Mouse (Mus musculus) adrenal gland, postnatal 25 days (tissue): ENCODE results near the gene Sfxn3. TPM values are rescaled to one million over a fixed set of nuclear protein-coding genes. Genes with fewer than 3 reads are reported as not detected.

ENCODE experiments used
- DNase-seq: peaks from one replicate; pipeline ENCODE4 v3.0.0; 2021; ENCODE audit warnings: mixed read lengths
- long read RNA-seq: library from polyadenylated mRNA; stranded (forward); transcript quantifications from one replicate; pipeline ENCODE4 v2.0.0, GENCODE M21; 2021
- total RNA-seq: library from RNA; stranded (reverse); gene quantifications from 2 replicates; pipeline ENCODE4 v1.2.3, GENCODE M21; 2021

Gene Sfxn3
- 49.3 and 65.0 TPM in 2 replicates for total RNA-seq
- long read RNA-seq, transcript Sfxn3-201 (11 exons, 2,867 nt): major isoform, 7 of 16 reads
- long read RNA-seq, partial matches to known transcripts: 4 of 16 reads
- long read RNA-seq, other reads (novel, unspliced or antisense): 5 of 16 reads

GRCm38 (mm10) chr19:45047417-45047934, at the start of gene Sfxn3:
TSS of gene Sfxn3 (plus strand) at chr19:45047503.
- peak; percentile 93 for DNase-seq

GRCm38 (mm10) chr19:44997786-44998185, 49.5 kb upstream of the Sfxn3 start:
- DNase-seq: no peak

- DNase-seq: no peak
Observed at GRCm38 (mm10) chr19:44999647-45000046, 47.7 kb upstream of the Sfxn3 start.

GRCm38 (mm10) chr19:45002301-45002700, 45.0 kb upstream of the Sfxn3 start:
- no peak for DNase-seq

GRCm38 (mm10) chr19:45003740-45004516, 43.4 kb upstream of the Sfxn3 start:
- DNase-seq: no peak

- peak; percentile 62 for DNase-seq
Observed at GRCm38 (mm10) chr19:45005444-45005843, 41.9 kb upstream of the Sfxn3 start, which contains the start of gene Twnk. TSS of gene Twnk (plus strand) at chr19:45005663.

GRCm38 (mm10) chr19:45005957-45006712, 41.2 kb upstream of the Sfxn3 start, which contains the start of gene Mrpl43:
TSS of gene Mrpl43 (minus strand) at chr19:45006442.
- DNase-seq: peak; percentile 97

GRCm38 (mm10) chr19:45007021-45007420, 40.3 kb upstream of the Sfxn3 start:
- no peak for DNase-seq

- peak; percentile 68 for DNase-seq
Observed at GRCm38 (mm10) chr19:45007425-45008191, 39.7 kb upstream of the Sfxn3 start.

GRCm38 (mm10) chr19:45010646-45011045, 36.7 kb upstream of the Sfxn3 start:
- no peak for DNase-seq

GRCm38 (mm10) chr19:45012219-45012618, 35.1 kb upstream of the Sfxn3 start:
- no peak for DNase-seq

- no peak for DNase-seq
Observed at GRCm38 (mm10) chr19:45012636-45013035, 34.7 kb upstream of the Sfxn3 start.

- DNase-seq: no peak
Observed at GRCm38 (mm10) chr19:45013581-45014225, 33.6 kb upstream of the Sfxn3 start.

- no peak for DNase-seq
Observed at GRCm38 (mm10) chr19:45014335-45014971, 32.9 kb upstream of the Sfxn3 start, which contains the start of gene Lzts2. TSS of gene Lzts2 (plus strand) at chr19:45014414.

GRCm38 (mm10) chr19:45014981-45015402, 32.3 kb upstream of the Sfxn3 start:
- DNase-seq: peak; percentile 79

GRCm38 (mm10) chr19:45015518-45016281, 31.6 kb upstream of the Sfxn3 start:
- DNase-seq: peak; percentile 75

- peak; percentile 82 for DNase-seq
Observed at GRCm38 (mm10) chr19:45016341-45017215, 30.7 kb upstream of the Sfxn3 start.

GRCm38 (mm10) chr19:45017216-45017771, 30.0 kb upstream of the Sfxn3 start:
- peak; percentile 82 for DNase-seq

GRCm38 (mm10) chr19:45017909-45018308, 29.4 kb upstream of the Sfxn3 start:
- peak; percentile 93 for DNase-seq
